Mouse (Mus musculus) adrenal gland (tissue): ENCODE measurements around the gene Parp3.
"Not testable (repeated sequence)": the region's sequence is repeated elsewhere in the genome, so short reads cannot be mapped to it uniquely, and the experiment has no call there.

Source experiments
- intact Hi-C: fragments of 180-260 bp; cut with DNase I; formaldehyde crosslinking; loops from one replicate; pipeline ENCODE4 v1.15.1; 2025
- long read RNA-seq, 2 experiments: library from polyadenylated mRNA; unstranded; transcript quantifications; one replicate each; pipeline ENCODE4 v2.0.0; 2020; ENCODE audit warnings: borderline replicate concordance in 1 of 2; ENCODE audit not compliant: insufficient replicate concordance in 1 of 2

Parp3 gene
- long read RNA-seq, experiment 1, transcript Parp3-203 (11 exons, 2,495 nt), result minor isoform, 11 of 36 reads
- long read RNA-seq, experiment 1, transcript Parp3-201 (11 exons, 2,962 nt), result major isoform, 12 of 36 reads
- long read RNA-seq, experiment 1, partial matches to known transcripts, result 1 of 36 reads
- long read RNA-seq, experiment 1, other reads (novel, unspliced or antisense), result 5 of 36 reads
- long read RNA-seq, experiment 2, transcript Parp3-201 (11 exons, 2,962 nt), result major isoform, 17 of 46 reads
- long read RNA-seq, experiment 2, transcript Parp3-203 (11 exons, 2,495 nt), result minor isoform, 11 of 46 reads
- long read RNA-seq, experiment 2, partial matches to known transcripts, result 6 of 46 reads
- long read RNA-seq, experiment 2, other reads (novel, unspliced or antisense), result 5 of 46 reads

DNA sequence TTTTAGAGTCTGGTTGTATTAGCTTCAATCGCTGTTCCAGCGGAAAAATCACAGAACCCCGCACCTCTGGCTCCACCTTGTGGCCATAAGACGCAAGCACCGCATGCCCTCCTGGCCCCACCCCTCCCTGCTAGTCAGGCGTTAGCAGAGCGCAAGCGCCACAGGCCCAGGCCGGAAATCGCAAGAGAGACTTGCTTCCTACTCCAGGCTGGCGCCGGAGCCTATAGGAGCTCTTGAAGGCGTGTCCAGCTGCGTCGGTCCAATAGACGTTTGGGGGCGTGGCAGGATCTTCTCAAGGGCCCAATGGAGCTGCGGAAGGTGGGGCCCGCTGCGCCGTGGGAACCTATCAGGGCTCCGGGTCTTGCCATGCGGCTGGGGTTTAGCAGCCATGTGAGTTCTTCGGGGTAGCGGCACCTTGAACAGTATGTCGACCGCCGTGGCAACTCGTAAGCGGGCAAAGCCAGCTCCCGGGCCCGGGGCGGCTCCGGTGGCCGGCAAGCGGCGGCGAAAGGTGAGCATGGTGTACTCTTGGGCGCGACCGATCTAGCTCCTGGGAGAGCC is at the start of gene Parp3:
Gene Parp3, minus strand, starts transcription at position 26 of the 561 bp plus-strand sequence.
- intact Hi-C loops, result loop anchor here (5.0 kb wide), 1 partner anchor 170 kb away; no protein-coding TSS in a partner anchor

GRCm38 (mm10) chr9:106519909-106520308 is 43.2 kb upstream of the Parp3 start:
- intact Hi-C loops, result no loop called here

- intact Hi-C loops, result no loop called here
Observed at GRCm38 (mm10) chr9:106519433-106519832, 42.7 kb upstream of the Parp3 start.

DNA sequence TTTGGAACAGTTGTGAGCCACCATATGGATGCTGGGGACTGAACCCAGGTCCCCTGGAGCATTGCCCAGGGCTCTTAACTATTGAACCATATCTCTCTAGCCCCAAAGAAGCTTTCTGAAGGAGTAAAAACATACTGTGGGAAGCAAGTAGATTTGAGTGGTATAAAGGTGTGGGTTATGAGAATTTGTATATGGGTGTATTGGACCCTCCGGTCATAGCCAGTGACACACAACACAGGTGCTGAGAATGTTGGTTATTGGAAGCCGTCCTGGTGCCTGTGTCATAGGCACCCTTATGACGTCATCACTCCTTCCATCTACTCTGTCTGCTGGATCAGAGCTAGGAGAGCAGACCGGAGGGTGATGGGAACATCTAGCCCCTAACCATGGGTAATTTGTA is 37.5 kb upstream of the Parp3 start, which contains the start of gene Iqcf5:
Gene Iqcf5, plus strand, starts transcription at position 301 of the 400 bp plus-strand sequence.
- intact Hi-C loops, result no loop called here

DNA sequence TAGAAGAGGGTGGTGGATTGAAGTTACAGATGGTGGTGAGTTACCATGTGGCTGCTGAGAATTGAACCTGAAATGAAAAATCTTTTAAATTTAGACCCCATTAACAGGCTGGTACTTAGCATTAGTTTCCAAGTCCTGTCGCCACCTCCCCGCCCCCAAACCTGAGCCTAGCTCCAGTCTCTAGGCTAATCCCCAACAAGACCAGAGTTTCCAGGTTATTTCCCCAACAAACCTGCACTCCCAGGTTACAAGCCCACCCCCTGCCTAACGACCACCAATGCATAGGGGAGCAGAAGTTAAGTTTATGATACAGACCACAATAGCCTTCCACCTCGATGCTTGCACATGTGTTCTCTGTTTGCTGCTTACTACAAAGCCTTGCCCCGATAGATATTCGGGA is 36.8 kb upstream of the Parp3 start:
- intact Hi-C loops, result no loop called here

DNA sequence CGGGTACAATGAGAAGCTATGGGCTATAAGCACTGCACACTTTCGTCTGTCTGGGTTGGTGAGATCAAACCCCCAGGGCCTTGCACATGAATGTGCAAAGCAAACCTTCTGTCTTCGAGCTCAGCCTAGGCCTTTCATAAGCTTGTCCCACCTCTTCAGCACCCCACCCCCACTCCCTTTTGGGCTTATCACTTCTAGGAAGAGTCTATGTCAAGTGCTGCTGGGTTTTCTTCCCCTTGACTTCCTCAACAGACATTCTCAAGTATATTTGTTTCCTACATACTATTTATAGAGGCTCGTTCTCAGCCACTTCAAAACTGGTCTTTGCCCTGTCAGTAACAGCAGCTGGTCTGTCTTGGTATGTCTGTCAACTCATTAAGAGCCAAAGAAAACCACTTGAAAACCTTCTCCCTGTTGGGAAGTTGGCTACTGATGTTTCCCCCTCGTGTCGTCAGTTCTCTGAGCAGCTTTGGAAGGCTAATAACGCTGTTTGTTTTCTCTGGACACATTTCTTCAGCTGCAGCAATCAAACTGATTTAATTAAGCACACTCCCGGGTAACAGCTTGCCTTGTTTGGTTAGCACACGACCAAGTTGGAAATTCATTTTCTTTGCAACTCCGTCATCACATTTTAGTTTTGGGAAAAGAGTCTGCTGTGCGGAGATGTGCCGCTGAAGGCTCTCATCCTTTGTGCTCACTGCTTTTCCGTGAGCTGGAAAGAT is 36.1 kb upstream of the Parp3 start:
- intact Hi-C loops, result no loop called here

DNA sequence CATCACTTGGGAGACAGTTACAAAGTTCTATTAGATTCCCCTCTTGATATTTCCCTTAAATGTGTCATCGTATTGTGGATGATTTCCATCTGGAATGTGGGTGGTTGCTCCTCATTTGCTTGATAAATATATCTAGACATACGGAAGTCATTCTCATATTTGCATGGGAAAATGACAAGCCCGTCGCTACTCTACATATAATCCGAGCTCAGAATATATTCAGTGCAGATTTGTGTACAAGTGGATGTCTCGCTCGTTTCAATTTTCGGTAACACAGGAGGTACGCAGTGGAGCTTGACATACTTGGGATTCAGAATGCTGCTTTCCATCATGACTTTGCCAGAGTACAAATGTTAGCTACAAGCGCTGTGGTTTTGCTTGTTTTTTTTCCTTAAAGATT is 32.6 kb upstream of the Parp3 start:
- intact Hi-C loops, result no loop called here

DNA sequence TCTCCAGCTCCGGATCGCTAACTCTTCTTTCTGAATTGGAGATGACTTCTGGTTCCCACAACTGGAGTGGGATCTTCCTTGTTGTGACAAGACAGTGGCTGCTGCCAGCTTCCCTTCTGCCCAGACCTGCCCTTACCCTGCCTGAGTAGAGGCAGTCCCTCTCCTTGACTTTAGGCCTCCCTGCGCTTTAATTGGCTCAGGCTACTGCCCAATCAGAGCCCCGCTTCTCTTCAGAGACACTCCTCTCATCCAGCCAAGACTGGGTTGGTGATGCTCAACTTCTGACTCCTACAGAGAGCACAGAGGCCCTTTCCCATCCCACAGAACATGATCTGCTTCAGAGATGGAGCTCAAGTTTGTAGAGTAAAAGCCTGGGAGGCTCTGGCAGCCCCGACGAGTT is 27.5 kb upstream of the Parp3 start:
- intact Hi-C loops, result no loop called here

- intact Hi-C loops, result no loop called here
Observed at GRCm38 (mm10) chr9:106501846-106502245, 25.1 kb upstream of the Parp3 start.

DNA sequence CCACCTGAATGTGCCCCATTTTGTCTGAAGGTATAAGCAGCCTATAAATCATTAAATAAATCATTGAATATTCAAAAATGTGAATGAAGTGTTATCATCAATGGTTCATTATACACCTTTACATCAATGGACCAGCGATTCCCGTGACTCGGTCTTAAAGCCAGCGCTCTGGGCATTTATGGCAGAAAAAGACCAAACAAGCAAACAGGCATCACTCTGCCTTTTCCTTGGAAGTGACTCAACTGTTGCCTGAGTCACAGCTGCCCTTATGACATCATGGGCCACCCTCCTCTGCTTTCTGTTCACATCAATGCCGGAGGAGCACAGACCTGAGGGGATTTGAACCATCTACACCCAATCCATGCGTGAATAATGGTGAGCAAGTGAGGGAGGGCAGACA is 22.9 kb upstream of the Parp3 start, which contains the start of gene Iqcf1:
Gene Iqcf1, plus strand, starts transcription at position 301 of the 400 bp plus-strand sequence.
- intact Hi-C loops, result no loop called here

DNA sequence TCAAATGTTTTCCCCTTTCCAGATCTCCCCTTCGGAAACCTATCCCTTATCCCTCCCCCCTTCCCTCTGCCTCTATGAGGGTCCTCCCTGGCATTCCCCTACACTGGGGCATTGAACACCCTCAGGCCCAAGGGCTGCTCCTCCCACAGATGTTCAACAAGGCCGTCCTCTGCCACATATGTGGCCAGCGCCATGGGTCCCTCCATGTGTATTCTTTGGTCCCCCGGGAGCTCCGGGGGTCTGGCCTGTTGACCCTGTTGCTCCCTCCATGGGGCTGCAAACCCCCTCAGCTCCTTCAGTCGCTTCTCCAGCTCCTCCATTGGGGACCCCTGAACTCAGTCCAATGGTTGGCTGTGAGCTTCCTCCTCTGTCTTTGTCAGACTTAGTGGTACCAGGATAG is 10.9 kb upstream of the Parp3 start:
- intact Hi-C loops, result not testable (repeated sequence)

- intact Hi-C loops, result no loop called here
Observed at GRCm38 (mm10) chr9:106485076-106485475, 8.3 kb upstream of the Parp3 start.

- intact Hi-C loops, result no loop called here
Observed at GRCm38 (mm10) chr9:106483606-106484005, 6.9 kb upstream of the Parp3 start.

GRCm38 (mm10) chr9:106483136-106483535 is 6.4 kb upstream of the Parp3 start:
- intact Hi-C loops, result no loop called here

DNA sequence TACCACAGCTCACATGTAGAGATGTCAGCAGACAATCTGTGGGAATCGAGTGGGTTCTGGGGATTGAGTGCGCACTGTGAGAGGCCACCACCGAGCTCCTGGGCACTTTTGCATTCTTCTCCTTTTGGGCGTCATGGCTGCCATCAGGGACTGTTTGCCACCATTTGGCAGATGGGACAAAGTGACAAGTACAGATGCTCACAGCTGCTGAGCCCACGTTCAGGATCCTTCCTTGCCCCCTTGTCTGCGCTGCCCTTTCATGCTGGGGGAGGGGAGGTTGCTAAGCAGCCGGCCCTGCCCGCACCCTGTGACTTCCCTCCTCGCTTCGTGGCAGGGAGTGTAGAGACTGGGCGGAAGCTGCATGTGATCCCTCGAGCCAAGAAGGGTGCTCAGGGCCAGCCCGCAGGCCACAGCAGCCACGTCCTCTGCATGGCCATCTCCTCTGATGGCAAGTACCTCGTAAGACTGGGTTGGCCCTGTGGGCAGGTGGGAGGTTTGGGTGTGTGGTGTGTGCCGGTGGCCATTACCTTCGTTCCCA is 5.9 kb upstream of the Parp3 start:
- intact Hi-C loops, result no loop called here

- intact Hi-C loops, result no loop called here
Observed at GRCm38 (mm10) chr9:106481676-106482075, 4.9 kb upstream of the Parp3 start.

- intact Hi-C loops, result no loop called here
Observed at GRCm38 (mm10) chr9:106481075-106481474, 4.3 kb upstream of the Parp3 start.

DNA sequence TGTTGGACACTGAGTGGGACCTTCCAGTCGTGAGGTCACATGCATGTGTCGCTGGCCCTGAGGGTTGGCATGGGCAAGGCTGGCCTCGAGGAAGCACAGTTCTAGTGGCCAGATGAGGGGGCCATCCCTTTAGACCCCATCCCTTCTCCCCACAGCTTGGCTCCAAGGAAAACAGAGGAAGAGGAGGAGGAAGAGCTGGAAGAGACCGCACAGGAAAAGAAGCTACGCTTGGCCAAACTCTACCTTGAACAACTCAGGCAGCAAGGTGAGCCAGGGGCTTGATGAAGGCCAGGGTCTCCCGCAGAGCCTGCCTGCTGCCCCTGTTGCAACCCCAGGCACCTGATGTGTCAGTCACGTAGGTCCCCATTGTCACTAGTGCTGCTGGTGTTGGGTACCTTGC is 3.8 kb upstream of the Parp3 start:
- intact Hi-C loops, result no loop called here

- intact Hi-C loops, result loop anchor here (5.0 kb wide), 1 partner anchor 171 kb away; no protein-coding TSS in a partner anchor
Observed at GRCm38 (mm10) chr9:106478101-106478500, 1.4 kb upstream of the Parp3 start.

DNA sequence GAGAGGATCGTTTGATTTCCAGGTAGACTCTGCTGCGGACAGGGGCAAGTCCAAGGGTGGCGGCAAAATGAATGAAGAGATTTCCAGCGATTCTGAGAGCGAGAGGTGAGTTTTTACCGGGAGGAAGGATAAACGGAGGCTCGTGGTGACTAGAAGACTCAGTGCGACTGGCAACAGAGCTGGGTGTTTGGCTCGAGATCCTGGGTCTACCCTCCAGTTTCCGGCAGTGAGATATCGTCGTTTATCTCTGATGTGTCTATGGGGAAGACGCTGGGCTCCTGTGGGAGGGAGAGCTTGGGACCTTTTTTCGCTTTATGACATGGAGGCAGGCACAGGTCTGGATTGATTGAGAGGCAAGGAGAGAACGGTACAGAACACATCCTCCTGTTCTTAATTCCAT is 900 bp upstream of the Parp3 start:
- intact Hi-C loops, result loop anchor here (5.0 kb wide), 1 partner anchor 170 kb away; no protein-coding TSS in a partner anchor
